Mouse (Mus musculus) heart, embryonic 16.5 days (tissue): Measurements from ENCODE around the gene Selenop. TPM values are rescaled to one million over a fixed set of nuclear protein-coding genes. Genes with fewer than 3 reads are reported as not detected.
"Not testable (repeated sequence)": the region's sequence is repeated elsewhere in the genome, so short reads cannot be mapped to it uniquely, and the experiment has no call there.

Experiments used
- ATAC-seq: fragments of 200-750 bp; cut with Nextera tagmentation; replicated peaks from 2 replicates; pipeline ENCODE4 v1.8.0; 2017; ENCODE audit warnings: moderate number of reproducible peaks; ENCODE audit not compliant: insufficient read depth, low FRiP score; ENCODE audit errors: extremely low read depth
- H3K27ac ChIP-seq: fragments of 300-500 bp; sonication (generic); 2 replicates; pipeline ENCODE4 v1.5.1; 2014; ENCODE audit warnings: mild to moderate bottlenecking, low read length, control low read depth, moderate library complexity
- H3K27me3 ChIP-seq: fragments of 300-500 bp; sonication (generic); 2 replicates; pipeline ENCODE4 v1.6.1; 2014; ENCODE audit warnings: low read length, mixed read lengths; ENCODE audit not compliant: control insufficient read depth, insufficient read depth
- H3K36me3 ChIP-seq: fragments of 300-500 bp; sonication (generic); 2 replicates; pipeline ENCODE4 v1.6.1; 2014; ENCODE audit not compliant: control insufficient read depth, insufficient read depth
- H3K4me1 ChIP-seq: fragments of 300-500 bp; sonication (generic); 2 replicates; pipeline ENCODE4 v1.6.1; 2014; ENCODE audit warnings: low read length, mixed read lengths; ENCODE audit not compliant: control insufficient read depth, insufficient read depth
- H3K4me2 ChIP-seq: fragments of 300-500 bp; sonication (generic); 2 replicates; pipeline ENCODE4 v1.6.1; 2014; ENCODE audit warnings: low read depth, mild to moderate bottlenecking, control low read depth, low read length
- H3K4me3 ChIP-seq: fragments of 300-500 bp; sonication (generic); 2 replicates; pipeline ENCODE4 v1.5.1; 2014; ENCODE audit warnings: mild to moderate bottlenecking, control low read depth, low read length
- H3K9ac ChIP-seq: fragments of 300-500 bp; sonication (generic); 2 replicates; pipeline ENCODE4 v1.6.1; 2014; ENCODE audit warnings: low read length, control low read depth
- H3K9me3 ChIP-seq: fragments of 300-500 bp; sonication (generic); replicated peaks from 2 replicates; pipeline ENCODE4 v1.6.1; 2016; ENCODE audit warnings: low read length; ENCODE audit not compliant: control insufficient read depth
- WGBS: fragments of 180-500 bp; shearing (Covaris S2); extraction: QIAGEN DNeasy Blood & Tissue Kit; methylation state at CpG from one replicate; pipeline ENCODE4 v1.1.7; 2014; 5-methylcytosine and 5-hydroxymethylcytosine counted together
- polyA plus RNA-seq: library from polyadenylated mRNA; unstranded; fragments of >200 nt; fragmentation: Nextera tagmentation; extraction: Ambion mirVana; gene quantifications from 2 replicates; pipeline ENCODE4 v1.2.1, GENCODE M21; 2015

Selenop gene
- 158 and 184 TPM in 2 replicates for polyA plus RNA-seq

- ATAC-seq = no peak
- Histone ChIP-seq H3K9ac (no peak within 1 kb of the TSS), H3K27me3 (no peaks in the 10 kb centered on the region), H3K27ac (no peak within 1 kb of the TSS), H3K4me3 (no peak within 1 kb of the TSS), H3K4me2 (no peak within 1 kb of the TSS), H3K4me1 (peaks cover 9% of the 10 kb centered on the region; the same call in 1 of the 2 replicates), H3K9me3 (no peaks in the 10 kb centered on the region), H3K36me3 (no peaks in the 10 kb centered on the region)
- WGBS = 87% methylated on average over 6 of the region's 6 CpGs
Measured at GRCm38 (mm10) chr15:3268247-3268646, at the start of gene Selenop. Selenop (plus strand) TSS chr15:3268547.

DNA sequence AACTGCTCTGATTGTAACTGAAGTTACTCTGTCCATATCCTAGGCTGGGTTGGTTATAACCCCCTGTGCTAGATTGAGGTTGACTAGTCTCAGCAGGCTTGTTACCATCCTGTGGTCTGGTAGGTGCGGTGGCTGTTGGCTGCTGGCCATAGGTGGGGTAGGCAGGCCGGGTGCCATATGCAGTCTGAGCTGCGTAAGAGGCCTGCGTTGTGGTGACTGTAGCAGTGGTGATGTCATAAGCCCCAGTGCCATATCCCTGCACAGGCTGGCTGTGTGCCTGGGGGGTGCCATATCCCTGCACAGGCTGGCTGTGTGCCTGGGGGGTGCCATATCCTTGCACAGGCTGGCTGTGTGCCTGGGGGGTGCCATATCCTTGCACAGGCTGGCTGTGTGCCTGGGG lies 49.7 kb upstream of the Selenop start:
- WGBS = 93% methylated on average over 4 of the region's 4 CpGs

DNA sequence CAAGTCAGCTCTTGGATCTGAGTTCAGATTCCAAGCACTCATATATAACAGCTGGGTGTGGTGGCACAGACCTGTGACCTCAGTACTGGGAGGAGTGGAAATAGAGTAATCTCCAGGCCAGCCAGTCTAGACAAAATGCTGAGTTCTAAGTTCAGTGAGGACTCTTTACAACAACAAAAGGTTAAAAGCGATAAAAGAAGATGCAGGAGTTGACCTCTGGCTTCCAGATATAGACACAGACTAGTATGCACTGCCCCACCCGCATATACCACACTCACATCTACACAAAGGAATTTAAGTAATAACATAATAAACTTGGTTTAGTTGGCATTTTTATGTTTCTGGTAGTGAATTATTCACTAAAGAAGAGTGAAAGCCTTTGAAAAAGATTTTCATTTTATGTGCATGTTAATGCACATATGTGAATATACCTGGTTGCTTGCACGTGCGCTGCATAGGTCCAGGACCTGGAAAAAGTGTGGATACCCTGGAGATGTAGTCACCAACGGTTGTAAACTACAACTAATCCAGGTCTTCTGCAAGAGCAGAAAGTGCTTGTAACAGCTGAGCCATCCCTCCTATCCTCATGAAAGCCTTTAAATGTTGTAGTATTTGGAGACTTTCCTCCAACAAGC lies 45.4 kb upstream of the Selenop start:
- H3K27ac ChIP-seq = no peak overlapping the region
- no peak overlapping the region for H3K4me3 ChIP-seq
- no peak overlapping the region for H3K9ac ChIP-seq
- WGBS = 86% methylated on average over 5 of the region's 5 CpGs
- ATAC-seq = no peak
- no peak overlapping the region for H3K4me2 ChIP-seq
- H3K9me3 ChIP-seq = no peaks in the 10 kb centered on the region
- no peaks in the 10 kb centered on the region for H3K36me3 ChIP-seq
- no peaks in the 10 kb centered on the region for H3K27me3 ChIP-seq
- peaks cover 3% of the 10 kb centered on the region; the same call in 1 of the 2 replicates for H3K4me1 ChIP-seq

More for the DNA sequence above, 49.7 kb upstream of the Selenop start:
- ATAC-seq, H3K4me3 ChIP-seq, H3K27me3 ChIP-seq, H3K9me3 ChIP-seq, H3K4me1 ChIP-seq, H3K4me2 ChIP-seq, H3K9ac ChIP-seq, H3K27ac ChIP-seq, H3K36me3 ChIP-seq: not testable (repeated sequence)

DNA sequence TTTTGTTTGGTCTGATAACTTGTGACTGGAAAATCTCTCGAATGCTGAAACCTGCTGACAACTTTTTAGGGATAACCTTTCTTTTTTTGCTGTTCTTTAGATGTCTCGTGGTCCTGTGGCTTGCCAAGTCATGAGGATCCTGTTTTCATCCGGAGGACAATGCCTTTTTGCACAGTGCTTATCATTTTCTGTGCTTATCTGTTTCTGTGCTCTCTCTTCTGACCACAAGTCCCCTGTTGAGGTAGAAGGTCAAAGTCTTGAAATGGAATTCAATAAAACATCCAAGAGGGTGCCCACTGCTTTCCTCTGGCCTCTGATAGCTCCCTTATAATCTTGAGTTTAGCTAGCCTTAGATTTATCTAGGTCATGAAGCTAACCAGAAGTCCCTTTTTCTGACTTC lies 41.8 kb upstream of the Selenop start:
- no peaks in the 10 kb centered on the region for H3K36me3 ChIP-seq
- no peak overlapping the region for H3K9ac ChIP-seq
- no peak overlapping the region for H3K4me3 ChIP-seq
- no peaks in the 10 kb centered on the region for H3K9me3 ChIP-seq
- H3K27ac ChIP-seq = no peak overlapping the region
- peaks cover 10% of the 10 kb centered on the region; the same call in 1 of the 2 replicates for H3K4me1 ChIP-seq
- no peak for ATAC-seq
- H3K27me3 ChIP-seq = no peaks in the 10 kb centered on the region
- WGBS = 49% methylated on average over 3 of the region's 3 CpGs
- no peak overlapping the region for H3K4me2 ChIP-seq

DNA sequence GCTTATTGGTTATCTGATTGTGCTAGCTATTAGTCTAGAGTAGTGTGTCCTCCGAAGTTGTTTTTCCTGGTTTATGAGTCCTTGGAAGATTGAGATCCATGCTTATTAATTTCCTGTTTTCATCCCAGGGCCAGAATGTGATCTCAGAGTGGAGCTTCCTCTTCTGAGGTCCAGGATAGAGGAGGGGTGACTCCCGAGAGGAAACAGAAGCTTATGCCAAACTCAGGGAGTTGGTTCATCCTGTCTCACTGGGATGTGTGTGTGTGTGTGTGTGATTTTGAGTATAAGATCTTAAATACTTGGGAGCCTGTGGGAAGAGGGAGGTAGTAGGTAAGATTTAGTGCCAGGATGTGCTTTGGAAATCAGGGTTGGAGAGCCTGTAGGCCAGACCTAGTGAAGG lies 40.2 kb upstream of the Selenop start:
- Histone ChIP-seq H3K9me3 (no peaks in the 10 kb centered on the region), H3K4me2 (no peak overlapping the region), H3K4me3 (no peak overlapping the region), H3K36me3 (no peaks in the 10 kb centered on the region), H3K27ac (peak overlapping the region; percentile 47; the same call in 1 of the 2 replicates), H3K4me1 (peaks cover 10% of the 10 kb centered on the region; the same call in 1 of the 2 replicates), H3K9ac (no peak overlapping the region), H3K27me3 (no peaks in the 10 kb centered on the region)
- WGBS = 52% methylated on average over 2 of the region's 2 CpGs
- ATAC-seq = peak; percentile 55

- 77% methylated on average over 6 of the region's 6 CpGs for WGBS
Measured at GRCm38 (mm10) chr15:3228990-3229389, 39.4 kb upstream of the Selenop start.

DNA sequence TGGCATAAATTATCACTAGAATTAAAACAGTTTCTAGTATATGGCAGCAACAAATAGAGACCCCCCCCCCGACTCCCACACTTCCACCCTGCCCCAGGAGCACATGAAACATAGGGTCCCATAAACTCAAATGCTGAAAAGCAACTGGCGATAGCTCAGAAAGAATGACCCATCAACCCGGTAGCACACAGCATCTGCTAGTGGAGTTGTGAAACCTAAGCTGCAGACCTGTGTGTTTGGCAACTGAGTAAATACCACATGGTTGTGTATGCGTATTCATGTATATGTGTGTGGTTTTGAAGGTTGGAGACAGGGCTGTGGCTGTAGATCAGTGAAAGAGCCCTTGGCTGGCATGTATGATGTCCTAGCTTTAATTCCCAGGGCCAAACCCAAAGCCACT lies 37.3 kb upstream of the Selenop start:
- ATAC-seq = no peak
- 91% methylated on average over 4 of the region's 4 CpGs for WGBS

More at GRCm38 (mm10) chr15:3228990-3229389, 39.4 kb upstream of the Selenop start:
- Histone ChIP-seq H3K4me1 (peaks cover 10% of the 10 kb centered on the region; the same call in 1 of the 2 replicates), H3K9me3 (no peaks in the 10 kb centered on the region), H3K4me2 (no peak overlapping the region), H3K36me3 (no peaks in the 10 kb centered on the region), H3K27me3 (no peaks in the 10 kb centered on the region), H3K4me3 (no peak overlapping the region), H3K27ac (no peak overlapping the region), H3K9ac (no peak overlapping the region)
- no peak for ATAC-seq

DNA sequence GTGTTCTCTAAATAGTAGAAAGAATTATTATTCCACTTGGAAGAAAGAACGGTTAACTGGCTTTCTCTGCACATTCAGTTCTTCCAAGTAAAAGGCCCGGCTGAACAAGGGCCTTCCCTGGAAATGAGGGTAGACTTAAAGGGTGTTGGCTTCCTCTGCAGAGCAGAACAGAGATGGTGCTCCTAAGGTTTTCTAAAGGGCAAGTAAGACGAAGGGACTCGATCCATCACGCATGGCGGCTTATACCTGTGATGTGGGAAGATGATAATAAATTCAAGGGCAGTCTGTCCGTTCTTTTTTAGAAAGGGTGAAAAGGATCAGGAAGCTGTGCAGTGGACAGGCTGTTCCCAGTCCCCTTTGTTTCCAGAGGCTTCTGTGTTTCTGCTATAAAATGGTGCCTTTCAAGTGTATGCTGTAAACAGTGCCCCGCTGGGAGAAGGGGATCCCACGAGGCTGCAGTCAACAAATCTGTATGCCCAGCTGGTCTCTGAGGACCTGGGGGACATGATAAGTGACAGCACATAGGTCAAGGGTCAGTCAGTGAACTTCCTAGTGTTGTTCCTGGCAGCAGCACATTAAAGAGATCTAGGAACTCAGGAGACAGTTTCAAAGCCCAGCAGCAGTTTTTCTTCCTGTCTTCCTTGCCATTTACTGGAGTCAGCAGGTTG lies 36.0 kb upstream of the Selenop start:
- Histone ChIP-seq H3K4me3 (no peak overlapping the region), H3K9me3 (no peaks in the 10 kb centered on the region), H3K27ac (no peak overlapping the region), H3K4me2 (no peak overlapping the region), H3K9ac (no peak overlapping the region), H3K4me1 (peaks cover 10% of the 10 kb centered on the region; the same call in 1 of the 2 replicates), H3K27me3 (no peaks in the 10 kb centered on the region), H3K36me3 (no peaks in the 10 kb centered on the region)
- ATAC-seq = 0 out of 2 replicates have a peak, but pooled peaks have one; percentile 52
- 61% methylated on average over 9 of the region's 9 CpGs for WGBS

More for the DNA sequence above, 37.3 kb upstream of the Selenop start:
- Histone ChIP-seq H3K4me1 (peaks cover 10% of the 10 kb centered on the region; the same call in 1 of the 2 replicates), H3K4me3 (no peak overlapping the region), H3K4me2 (no peak overlapping the region), H3K9ac (no peak overlapping the region), H3K9me3 (no peaks in the 10 kb centered on the region), H3K27me3 (no peaks in the 10 kb centered on the region), H3K36me3 (no peaks in the 10 kb centered on the region), H3K27ac (no peak overlapping the region)
